Mouse (Mus musculus): ENCODE measurements at regions not wholly inside any gene's neighbourhood (a gene's known extent, or its start where the extent isn't known, plus 50 kb on each side); places are given as distances from the start of the nearest gene placed in this dataset.

- 78% methylated on average over 4 of the region's 4 CpGs for WGBS
- Histone ChIP-seq H3K4me3 (replicated peaks; ENCODE audit: low read length) (no peak overlapping the region), H3K9ac (ENCODE audit: low read depth, low read length, severe bottlenecking) (no peak overlapping the region), H3K36me3 (ENCODE audit: control insufficient read depth, insufficient read depth, low read length) (no peaks in the 10 kb centered on the region), H3K4me1 (ENCODE audit: control insufficient read depth, insufficient read depth, low read length) (peaks cover 5% of the 10 kb centered on the region; the same call in 1 of the 2 replicates), H3K27me3 (ENCODE audit: control insufficient read depth, insufficient read depth, low read length) (no peaks in the 10 kb centered on the region), H3K9me3 (ENCODE audit: control insufficient read depth, low read length) (no peaks in the 10 kb centered on the region), H3K27ac (replicated peaks; ENCODE audit: low read depth, low read length) (no peak overlapping the region), H3K4me2 (replicated peaks; ENCODE audit: low read depth, low read length, severe bottlenecking) (no peak overlapping the region)
- DNase-seq (ENCODE audit: low spot score) (no peak), ATAC-seq (ENCODE audit: low FRiP score, low read depth) (no peak)
- no peak for TF ChIP-seq POLR2A (IDR thresholded peaks at IDR 0.05; ENCODE audit: borderline replicate concordance, extremely low read depth, insufficient read depth, insufficient read length)
Measured at GRCm38 (mm10) chr15:31900325-31900724, 276.8 kb upstream of the Tas2r119 start.

DNA sequence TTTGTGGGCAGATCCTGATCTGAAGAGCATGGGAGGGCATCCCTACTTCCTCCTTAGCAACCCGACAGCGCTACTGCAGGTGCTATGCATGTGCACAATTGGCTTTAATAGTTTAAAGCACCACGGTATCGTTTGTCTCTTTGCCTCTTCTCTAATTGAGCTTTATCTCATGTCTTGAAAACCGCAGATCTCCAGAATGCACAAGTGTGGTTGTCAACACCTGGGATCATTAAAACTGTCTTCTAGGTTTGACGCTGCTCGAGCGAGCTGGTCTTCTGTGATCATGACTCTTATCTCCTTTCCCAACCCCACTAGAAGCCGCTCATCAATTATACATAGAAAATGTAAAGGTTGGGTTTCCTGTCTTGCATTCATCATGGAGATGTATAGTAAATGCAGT is 268.7 kb upstream of the Tas2r119 start:
- Histone ChIP-seq H3K4me1 (ENCODE audit: control insufficient read depth, insufficient read depth, low read length) (no peaks in the 10 kb centered on the region), H3K9me3 (ENCODE audit: control insufficient read depth, low read length) (no peaks in the 10 kb centered on the region), H3K4me2 (replicated peaks; ENCODE audit: low read depth, low read length, severe bottlenecking) (no peak overlapping the region), H3K36me3 (ENCODE audit: control insufficient read depth, insufficient read depth, low read length) (no peaks in the 10 kb centered on the region), H3K27me3 (ENCODE audit: control insufficient read depth, insufficient read depth, low read length) (no peaks in the 10 kb centered on the region), H3K4me3 (replicated peaks; ENCODE audit: low read length) (no peak overlapping the region), H3K9ac (ENCODE audit: low read depth, low read length, severe bottlenecking) (no peak overlapping the region), H3K27ac (replicated peaks; ENCODE audit: low read depth, low read length) (no peak overlapping the region)
- no peak for TF ChIP-seq POLR2A (IDR thresholded peaks at IDR 0.05; ENCODE audit: borderline replicate concordance, extremely low read depth, insufficient read depth, insufficient read length)
- ATAC-seq (ENCODE audit: low FRiP score, low read depth), result no peak
- no peak for DNase-seq (ENCODE audit: low spot score)
- WGBS, result 86% methylated on average over 9 of the region's 9 CpGs

- Histone ChIP-seq H3K36me3 (ENCODE audit: control insufficient read depth, insufficient read depth, low read length) (no peaks in the 10 kb centered on the region), H3K4me2 (replicated peaks; ENCODE audit: low read depth, low read length, severe bottlenecking) (no peak overlapping the region)
- WGBS, result 91% methylated on average over 3 of the region's 3 CpGs
Measured at GRCm38 (mm10) chr15:31911978-31912377, 265.1 kb upstream of the Tas2r119 start.

GRCm38 (mm10) chr15:31921485-31921884 is 255.6 kb upstream of the Tas2r119 start:
- H3K9me3 ChIP-seq (ENCODE audit: control insufficient read depth, low read length), result 0 out of 2 replicates have a peak, but pooled peaks cover 3% of the 10 kb centered on the region
- no peaks in the 10 kb centered on the region for H3K4me1 ChIP-seq (ENCODE audit: control insufficient read depth, insufficient read depth, low read length)
- H3K4me2 ChIP-seq (replicated peaks; ENCODE audit: low read depth, low read length, severe bottlenecking), result no peak overlapping the region
- H3K27ac ChIP-seq (replicated peaks; ENCODE audit: low read depth, low read length), result no peak overlapping the region
- no peak for DNase-seq (ENCODE audit: low spot score)
- no peaks in the 10 kb centered on the region for H3K27me3 ChIP-seq (ENCODE audit: control insufficient read depth, insufficient read depth, low read length)
- 71% methylated on average over 3 of the region's 3 CpGs for WGBS
- no peak for TF ChIP-seq POLR2A (IDR thresholded peaks at IDR 0.05; ENCODE audit: borderline replicate concordance, extremely low read depth, insufficient read depth, insufficient read length)
- no peak overlapping the region for H3K4me3 ChIP-seq (replicated peaks; ENCODE audit: low read length)
- no peaks in the 10 kb centered on the region for H3K36me3 ChIP-seq (ENCODE audit: control insufficient read depth, insufficient read depth, low read length)
- no peak for ATAC-seq (ENCODE audit: low FRiP score, low read depth)
- no peak overlapping the region for H3K9ac ChIP-seq (ENCODE audit: low read depth, low read length, severe bottlenecking)

More at GRCm38 (mm10) chr15:31911978-31912377, 265.1 kb upstream of the Tas2r119 start:
- ATAC-seq (ENCODE audit: low FRiP score, low read depth), result no peak
- Histone ChIP-seq H3K4me1 (ENCODE audit: control insufficient read depth, insufficient read depth, low read length) (no peaks in the 10 kb centered on the region), H3K9ac (ENCODE audit: low read depth, low read length, severe bottlenecking) (no peak overlapping the region), H3K27ac (replicated peaks; ENCODE audit: low read depth, low read length) (no peak overlapping the region), H3K4me3 (replicated peaks; ENCODE audit: low read length) (no peak overlapping the region), H3K27me3 (ENCODE audit: control insufficient read depth, insufficient read depth, low read length) (no peaks in the 10 kb centered on the region), H3K9me3 (ENCODE audit: control insufficient read depth, low read length) (no peaks in the 10 kb centered on the region)
- DNase-seq (ENCODE audit: low spot score), result no peak
- TF ChIP-seq POLR2A (IDR thresholded peaks at IDR 0.05; ENCODE audit: borderline replicate concordance, extremely low read depth, insufficient read depth, insufficient read length), result no peak

DNA sequence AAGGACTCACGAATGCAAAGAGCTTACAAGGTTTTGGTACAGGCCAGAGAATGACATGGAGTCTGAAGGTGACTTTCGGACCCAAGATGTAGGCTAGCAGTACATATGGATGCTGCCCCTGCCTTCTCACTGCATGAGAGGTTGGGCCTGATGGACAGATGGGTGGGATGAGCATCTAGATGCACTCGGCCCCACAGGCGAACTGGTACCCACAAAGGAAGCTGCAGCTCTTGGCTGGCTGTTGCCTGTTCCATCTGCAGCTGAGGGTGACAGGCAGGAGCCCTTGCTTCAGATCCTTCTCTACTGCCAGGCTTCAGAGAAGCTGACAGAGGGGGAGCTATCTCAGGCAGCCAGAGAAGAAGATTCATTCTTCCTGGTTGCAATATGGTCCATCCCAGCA is 216.8 kb upstream of the Tas2r119 start:
- TF ChIP-seq POLR2A (IDR thresholded peaks at IDR 0.05; ENCODE audit: borderline replicate concordance, extremely low read depth, insufficient read depth, insufficient read length), result no peak
- ATAC-seq (ENCODE audit: low FRiP score, low read depth) (no peak), DNase-seq (ENCODE audit: low spot score) (no peak)
- Histone ChIP-seq H3K9ac (ENCODE audit: low read depth, low read length, severe bottlenecking) (no peak overlapping the region), H3K9me3 (ENCODE audit: control insufficient read depth, low read length) (no peaks in the 10 kb centered on the region), H3K4me1 (ENCODE audit: control insufficient read depth, insufficient read depth, low read length) (no peaks in the 10 kb centered on the region), H3K4me3 (replicated peaks; ENCODE audit: low read length) (no peak overlapping the region), H3K36me3 (ENCODE audit: control insufficient read depth, insufficient read depth, low read length) (no peaks in the 10 kb centered on the region), H3K27ac (replicated peaks; ENCODE audit: low read depth, low read length) (no peak overlapping the region), H3K4me2 (replicated peaks; ENCODE audit: low read depth, low read length, severe bottlenecking) (no peak overlapping the region), H3K27me3 (ENCODE audit: control insufficient read depth, insufficient read depth, low read length) (no peaks in the 10 kb centered on the region)
- WGBS, result 91% methylated on average over 4 of the region's 4 CpGs

GRCm38 (mm10) chr15:31961963-31962362 is 215.1 kb upstream of the Tas2r119 start:
- no peak for TF ChIP-seq POLR2A (IDR thresholded peaks at IDR 0.05; ENCODE audit: borderline replicate concordance, extremely low read depth, insufficient read depth, insufficient read length)
- Histone ChIP-seq H3K9me3 (ENCODE audit: control insufficient read depth, low read length) (no peaks in the 10 kb centered on the region), H3K36me3 (ENCODE audit: control insufficient read depth, insufficient read depth, low read length) (no peaks in the 10 kb centered on the region), H3K4me2 (replicated peaks; ENCODE audit: low read depth, low read length, severe bottlenecking) (no peak overlapping the region), H3K27ac (replicated peaks; ENCODE audit: low read depth, low read length) (no peak overlapping the region), H3K27me3 (ENCODE audit: control insufficient read depth, insufficient read depth, low read length) (no peaks in the 10 kb centered on the region), H3K4me3 (replicated peaks; ENCODE audit: low read length) (no peak overlapping the region), H3K9ac (ENCODE audit: low read depth, low read length, severe bottlenecking) (no peak overlapping the region), H3K4me1 (ENCODE audit: control insufficient read depth, insufficient read depth, low read length) (no peaks in the 10 kb centered on the region)
- 59% methylated on average over 2 of the region's 2 CpGs for WGBS
- DNase-seq (ENCODE audit: low spot score), result no peak
- ATAC-seq (ENCODE audit: low FRiP score, low read depth), result no peak
